Mouse (Mus musculus) MEL (cell line): Measurements from ENCODE around the gene Tmtc2.

Experiments
- CHD2 ChIP-seq: IDR thresholded peaks from 2 replicates; pipeline ENCODE4 v1.6.1; 2011; ENCODE audit warnings: low read length, improper control_type of control experiment
- CTCF ChIP-seq, 3 experiments: IDR thresholded peaks in 2 of 3; conservative IDR thresholded peaks in 1 of 3; 2 replicates each; pipeline ENCODE4 v1.5.1; 2011 to 2012; ENCODE audit warnings: low read length in 3 of 3, low read depth in 2 of 3, mild to moderate bottlenecking in 2 of 3, improper control_type of control experiment in 1 of 3, inconsistent platforms in 1 of 3, mixed read lengths in 1 of 3, moderate library complexity in 1 of 3; ENCODE audit not compliant: control insufficient read depth in 1 of 3, insufficient read depth in 1 of 3, poor library complexity in 1 of 3, severe bottlenecking in 1 of 3
- EP300 ChIP-seq, 2 experiments: IDR thresholded peaks; 2 replicates each; pipeline ENCODE4 v1.6.1; 2011; ENCODE audit warnings: improper control_type of control experiment in 2 of 2, low read length in 2 of 2, low read depth in 1 of 2, mild to moderate bottlenecking in 1 of 2
- GATA1 ChIP-seq: IDR thresholded peaks from 2 replicates; pipeline ENCODE4 v1.6.1; 2011; ENCODE audit warnings: low read depth, low read length, improper control_type of control experiment
- MXI1 ChIP-seq: IDR thresholded peaks from 2 replicates; pipeline ENCODE4 v1.6.1; 2011; ENCODE audit warnings: mild to moderate bottlenecking, low read depth, low read length, improper control_type of control experiment
- MYC ChIP-seq: IDR thresholded peaks from 2 replicates; pipeline ENCODE4 v1.6.1; 2011; ENCODE audit warnings: low read depth, mild to moderate bottlenecking, low read length, improper control_type of control experiment, moderate library complexity
- NELFE ChIP-seq: IDR thresholded peaks from 2 replicates; pipeline ENCODE4 v1.6.1; 2011; ENCODE audit warnings: low read depth, low read length, improper control_type of control experiment
- POLR2A ChIP-seq, 2 experiments: IDR thresholded peaks; 2 replicates each; pipeline ENCODE4 v1.6.1; 2011 to 2012; ENCODE audit warnings: low read length in 2 of 2, mild to moderate bottlenecking in 2 of 2, control low read depth in 1 of 2, improper control_type of control experiment in 1 of 2, low read depth in 1 of 2, moderate library complexity in 1 of 2; ENCODE audit not compliant: control insufficient read depth in 1 of 2, insufficient read depth in 1 of 2, poor library complexity in 1 of 2
- SIN3A ChIP-seq: IDR thresholded peaks from 2 replicates; pipeline ENCODE4 v1.6.1; 2012; ENCODE audit warnings: low read length, improper control_type of control experiment, inconsistent platforms
- SMC3 ChIP-seq: IDR thresholded peaks from 2 replicates; pipeline ENCODE4 v1.6.1; 2011; ENCODE audit warnings: low read depth, low read length, improper control_type of control experiment
- ZMIZ1 ChIP-seq: IDR thresholded peaks from 2 replicates; pipeline ENCODE4 v1.6.1; 2012; ENCODE audit warnings: low read depth, mild to moderate bottlenecking, inconsistent platforms, low read length, improper control_type of control experiment, moderate library complexity

- no peak for TF ChIP-seq POLR2A (IDR thresholded peaks at IDR 0.05; ENCODE audit: control insufficient read depth in 1 of 2, insufficient read depth in 1 of 2, low read depth in 1 of 2, low read length in 2 of 2, poor library complexity in 1 of 2)
- TF ChIP-seq GATA1 = no peak
- no peak for TF ChIP-seq CTCF (IDR thresholded peaks at IDR 0.05 in 2 of 3, conservative IDR thresholded peaks at IDR 0.05 in 1 of 3; ENCODE audit: control insufficient read depth in 1 of 3, insufficient read depth in 1 of 3, low read depth in 2 of 3, low read length in 3 of 3, poor library complexity in 1 of 3, severe bottlenecking in 1 of 3)
- TF ChIP-seq SMC3 = no peak
- no peak for TF ChIP-seq CHD2
- no peak for TF ChIP-seq SIN3A
- TF ChIP-seq MXI1 = no peak
- no peak for TF ChIP-seq MYC
- no peak for TF ChIP-seq ZMIZ1
- no peak for TF ChIP-seq EP300 (IDR thresholded peaks at IDR 0.05; ENCODE audit: low read depth in 1 of 2, low read length in 2 of 2)
- TF ChIP-seq NELFE = no peak
Measured at GRCm38 (mm10) chr10:105288472-105288871, 285.8 kb downstream of the Tmtc2 start.
